Mouse (Mus musculus) bone marrow macrophage, adult 2 months (primary cell): Measurements from ENCODE around the gene Uqcrq. TPM values are rescaled to one million over a fixed set of nuclear protein-coding genes. Genes with fewer than 3 reads are reported as not detected.

Source experiments
- H3K27ac ChIP-seq: 2 replicates; pipeline ENCODE4 v1.5.1; 2012; ENCODE audit warnings: low read depth, low read length; ENCODE audit not compliant: insufficient read depth
- H3K4me1 ChIP-seq: 2 replicates; pipeline ENCODE4 v1.6.1; 2012; ENCODE audit warnings: low read length; ENCODE audit not compliant: control insufficient read depth, insufficient read depth
- H3K4me3 ChIP-seq: 2 replicates; pipeline ENCODE4 v1.5.1; 2012; ENCODE audit warnings: mild to moderate bottlenecking, low read length, moderate library complexity; ENCODE audit not compliant: insufficient read depth
- CTCF ChIP-seq: IDR thresholded peaks from 2 replicates; pipeline ENCODE4 v1.5.1; 2012; ENCODE audit warnings: low read depth, mild to moderate bottlenecking, low read length, moderate library complexity
- POLR2A ChIP-seq: IDR thresholded peaks from 2 replicates; pipeline ENCODE4 v1.6.1; 2012; ENCODE audit warnings: mild to moderate bottlenecking, low read depth, low read length, borderline replicate concordance
- polyA plus RNA-seq: library from polyadenylated mRNA; stranded (reverse); fragments of >200 nt; gene quantifications from 2 replicates; pipeline ENCODE4 v1.2.4, GENCODE M21; 2012; ENCODE audit not compliant: missing spikeins, insufficient read depth, insufficient read length

The Uqcrq gene
- polyA plus RNA-seq, 1 experiment, result 202 TPM

DNA sequence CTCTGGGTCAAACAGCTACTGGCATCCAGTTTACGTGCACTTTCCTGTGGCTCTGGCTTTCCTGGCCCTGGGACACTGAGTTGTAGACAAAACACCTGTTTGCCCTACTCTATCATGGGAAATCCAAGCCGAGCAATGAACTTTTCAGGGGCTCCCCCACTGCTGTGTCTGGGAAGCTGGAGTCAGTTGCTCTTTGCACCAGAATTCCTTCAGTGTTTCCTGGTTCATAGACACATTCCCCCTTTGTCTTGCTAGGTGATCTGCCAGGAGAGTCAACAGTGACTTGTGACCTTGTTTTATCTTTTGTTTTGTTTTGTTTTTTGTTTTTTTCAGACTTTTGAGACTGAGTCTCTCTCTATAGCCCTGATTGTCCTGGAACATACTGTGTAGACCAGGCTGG, 20.7 kb upstream of the Uqcrq start:
- no peak for TF ChIP-seq CTCF
- no peak for TF ChIP-seq POLR2A
- peaks cover 9% of the 10 kb centered on the region for H3K4me1 ChIP-seq
- no peak overlapping the region for H3K27ac ChIP-seq
- H3K4me3 ChIP-seq, result no peak overlapping the region

GRCm38 (mm10) chr11:53450070-53450705, 19.6 kb upstream of the Uqcrq start:
- Histone ChIP-seq H3K4me3 (no peak overlapping the region; the same call in 1 of the 2 replicates), H3K4me1 (peaks cover 9% of the 10 kb centered on the region), H3K27ac (no peak overlapping the region)
- TF ChIP-seq CTCF (no peak), POLR2A (no peak)

DNA sequence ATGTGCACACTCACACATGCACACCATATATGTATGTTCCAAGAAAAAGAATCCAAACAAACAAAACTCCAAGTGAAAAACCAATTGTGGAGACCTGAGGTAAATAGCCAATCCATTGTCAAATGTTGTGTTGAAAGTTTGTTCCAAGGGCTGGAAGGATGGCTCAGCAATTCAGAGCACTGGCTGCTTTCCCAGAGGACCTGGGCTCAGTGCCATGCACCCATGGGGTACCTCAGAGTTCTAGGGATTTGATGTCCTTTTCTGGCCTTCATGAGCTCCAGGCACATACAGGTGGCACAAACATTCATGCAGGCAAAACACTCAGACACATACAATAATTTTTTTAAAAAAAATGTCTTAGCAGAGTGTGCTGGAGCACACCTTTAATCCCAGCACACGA, 17.9 kb upstream of the Uqcrq start:
- Histone ChIP-seq H3K27ac (no peak overlapping the region), H3K4me1 (peaks cover 9% of the 10 kb centered on the region), H3K4me3 (no peak overlapping the region)
- no peak for TF ChIP-seq CTCF
- TF ChIP-seq POLR2A, result no peak

GRCm38 (mm10) chr11:53447996-53448395, 17.4 kb upstream of the Uqcrq start:
- TF ChIP-seq CTCF, result no peak
- no peak for TF ChIP-seq POLR2A
- Histone ChIP-seq H3K4me1 (peaks cover 9% of the 10 kb centered on the region), H3K4me3 (no peak overlapping the region), H3K27ac (no peak overlapping the region)

GRCm38 (mm10) chr11:53446183-53446582, 15.6 kb upstream of the Uqcrq start:
- Histone ChIP-seq H3K27ac (no peak overlapping the region), H3K4me3 (no peak overlapping the region), H3K4me1 (peaks cover 9% of the 10 kb centered on the region)
- no peak for TF ChIP-seq CTCF
- TF ChIP-seq POLR2A, result no peak

DNA sequence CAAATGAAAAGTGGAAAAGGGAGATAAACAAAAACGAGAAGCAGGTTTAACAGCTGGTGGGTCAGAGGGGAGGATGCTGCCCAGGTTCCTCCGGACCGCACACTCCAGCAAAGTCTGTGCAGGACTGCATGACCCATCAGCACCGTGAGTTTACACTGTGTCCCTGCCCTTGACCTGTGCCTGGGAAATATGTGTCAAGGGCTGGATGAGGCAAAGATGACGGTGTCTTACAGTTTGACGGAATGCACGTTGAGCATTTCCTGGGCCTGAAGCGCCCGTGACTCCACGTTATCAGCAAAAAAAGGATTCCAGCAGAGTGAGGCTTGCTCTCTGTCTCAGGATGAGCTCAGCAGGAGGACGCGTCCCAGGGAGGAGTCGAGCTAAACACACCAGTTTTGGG, 14.9 kb upstream of the Uqcrq start:
- Histone ChIP-seq H3K4me3 (no peak overlapping the region), H3K27ac (no peak overlapping the region), H3K4me1 (peaks cover 9% of the 10 kb centered on the region)
- TF ChIP-seq CTCF (no peak), POLR2A (no peak)

DNA sequence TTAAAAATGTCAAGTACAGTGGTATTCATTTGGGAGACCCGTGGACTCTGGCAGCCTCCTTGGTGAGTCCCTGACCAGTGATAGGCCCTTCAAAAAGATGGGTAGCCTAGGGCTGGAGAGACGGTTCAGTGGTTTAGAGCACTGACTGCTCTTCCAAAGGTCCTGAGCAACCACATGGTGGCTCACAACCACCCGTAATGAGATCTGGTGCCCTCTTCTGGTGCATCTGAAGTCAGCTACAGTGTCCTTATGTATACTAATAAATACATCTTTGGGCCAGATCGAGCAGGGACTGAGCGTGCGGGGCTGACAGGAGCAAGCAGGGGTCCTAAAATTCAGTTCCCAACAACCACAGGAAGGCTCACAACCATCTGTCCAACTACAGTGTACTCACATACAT, 13.2 kb upstream of the Uqcrq start:
- H3K4me1 ChIP-seq, result no peaks in the 10 kb centered on the region
- TF ChIP-seq CTCF (peak; percentile 73), POLR2A (no peak)
- H3K4me3 ChIP-seq, result no peak overlapping the region
- no peak overlapping the region for H3K27ac ChIP-seq

- Histone ChIP-seq H3K4me3 (no peak overlapping the region), H3K4me1 (no peaks in the 10 kb centered on the region), H3K27ac (no peak overlapping the region)
- no peak for TF ChIP-seq CTCF
- TF ChIP-seq POLR2A, result no peak
Observed at GRCm38 (mm10) chr11:53441921-53442320, 11.3 kb upstream of the Uqcrq start.

DNA sequence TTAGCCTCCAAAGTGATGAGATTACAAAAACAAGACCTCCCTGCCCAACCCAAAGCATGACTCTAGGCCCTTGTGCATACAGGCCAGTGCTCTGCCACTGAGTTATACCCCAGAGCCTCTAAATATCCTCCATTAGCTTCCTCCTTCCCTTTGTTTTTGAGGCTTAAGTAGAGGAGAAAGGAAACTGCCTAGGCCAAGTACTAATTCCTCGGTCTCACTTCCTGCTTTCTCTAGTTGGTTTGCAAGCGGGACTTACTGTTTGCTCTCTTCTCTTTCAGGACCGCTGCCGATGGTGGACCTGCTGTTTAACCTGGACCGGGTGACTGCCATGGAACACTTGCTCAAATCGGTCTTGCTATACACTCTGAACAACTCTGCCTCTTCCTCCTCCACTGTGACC, 5.7 kb upstream of the Uqcrq start:
- H3K4me3 ChIP-seq, result no peak overlapping the region
- TF ChIP-seq CTCF (no peak), POLR2A (no peak)
- peaks cover 17% of the 10 kb centered on the region for H3K4me1 ChIP-seq
- H3K27ac ChIP-seq, result peak overlapping the region; percentile 58

DNA sequence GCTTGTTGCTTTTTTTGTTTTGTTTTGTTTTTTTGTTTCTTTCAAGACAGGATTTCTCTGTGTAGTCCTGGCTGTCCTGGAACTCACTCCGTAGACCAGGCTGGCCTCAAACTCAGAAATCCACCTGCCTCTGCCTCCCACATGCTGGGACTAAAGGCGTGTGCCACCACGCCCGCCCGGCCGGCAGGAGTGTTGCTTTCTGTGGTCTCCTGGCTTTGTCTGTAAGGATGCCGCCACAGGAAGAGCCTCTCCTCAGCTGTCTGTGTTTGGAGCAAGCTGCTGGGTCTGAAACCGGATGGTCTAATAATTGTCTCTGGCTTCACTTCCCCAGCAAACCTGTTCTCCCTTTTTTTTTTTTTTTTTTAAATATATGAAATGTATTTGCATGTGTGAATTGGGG, 4.9 kb upstream of the Uqcrq start:
- Histone ChIP-seq H3K4me1 (peaks cover 18% of the 10 kb centered on the region), H3K27ac (no peak overlapping the region), H3K4me3 (no peak overlapping the region)
- no peak for TF ChIP-seq CTCF

GRCm38 (mm10) chr11:53433057-53433456, 2.4 kb upstream of the Uqcrq start:
- H3K4me1 ChIP-seq, result peaks cover 22% of the 10 kb centered on the region
- no peak overlapping the region for H3K4me3 ChIP-seq
- no peak for TF ChIP-seq CTCF
- TF ChIP-seq POLR2A, result no peak
- no peak overlapping the region for H3K27ac ChIP-seq
